Mouse (Mus musculus): ENCODE measurements around the gene Elmo2.

Elmo2 gene

GRCm38 (mm10) chr2:165256213-165256612, 70.1 kb downstream of the Elmo2 start:
- peak; percentile 79 for DNase-seq

- DNase-seq: peak; percentile 50
Measured at GRCm38 (mm10) chr2:165253867-165254266, 72.4 kb downstream of the Elmo2 start.

DNA sequence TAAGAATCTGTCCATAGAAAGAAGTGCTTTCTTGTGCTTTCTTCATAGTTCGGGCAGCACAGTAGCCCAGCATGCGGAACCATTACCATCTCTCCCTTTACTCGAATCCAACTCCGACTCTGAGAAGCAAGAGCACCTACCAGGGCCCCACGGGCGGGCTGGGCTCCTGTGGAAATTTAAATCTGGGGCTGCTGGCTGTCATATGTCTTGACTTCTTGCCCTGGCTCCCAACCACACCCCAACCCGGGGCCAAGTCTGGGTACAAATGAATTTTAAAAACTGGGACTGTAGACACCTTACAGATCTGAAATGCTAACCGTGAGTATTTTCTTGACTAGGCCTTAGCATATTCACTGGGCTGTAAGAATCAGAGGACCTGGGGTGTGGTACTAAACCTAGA, 73.0 kb downstream of the Elmo2 start:
- peak; percentile 67 for DNase-seq

DNA sequence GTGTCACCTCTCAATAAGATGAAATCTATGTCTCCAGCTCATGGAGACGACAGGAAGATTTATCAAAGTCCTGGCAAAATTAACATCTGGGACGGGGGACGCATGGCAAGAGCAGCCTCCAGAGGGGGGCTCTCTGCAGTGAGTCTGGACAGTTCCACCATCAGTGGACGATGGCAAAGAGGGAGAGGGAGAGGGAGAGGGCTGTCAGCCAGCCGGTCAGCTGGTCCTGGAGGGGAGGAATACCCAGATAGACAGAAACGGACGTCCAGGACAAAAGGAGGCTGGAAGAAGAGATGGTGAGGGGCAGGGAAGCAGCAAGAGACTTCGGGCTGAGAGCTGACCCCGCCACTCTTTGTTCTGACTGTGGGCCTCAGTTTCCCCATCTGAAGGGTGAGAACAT, 73.5 kb downstream of the Elmo2 start:
- peak; percentile 52 for DNase-seq

GRCm38 (mm10) chr2:165252381-165252780, 73.9 kb downstream of the Elmo2 start:
- DNase-seq: peak; percentile 91

- peak; percentile 39 for DNase-seq
Measured at GRCm38 (mm10) chr2:165250903-165251302, 75.4 kb downstream of the Elmo2 start.

GRCm38 (mm10) chr2:165248967-165249366, 77.3 kb downstream of the Elmo2 start:
- DNase-seq: peak; percentile 36

DNA sequence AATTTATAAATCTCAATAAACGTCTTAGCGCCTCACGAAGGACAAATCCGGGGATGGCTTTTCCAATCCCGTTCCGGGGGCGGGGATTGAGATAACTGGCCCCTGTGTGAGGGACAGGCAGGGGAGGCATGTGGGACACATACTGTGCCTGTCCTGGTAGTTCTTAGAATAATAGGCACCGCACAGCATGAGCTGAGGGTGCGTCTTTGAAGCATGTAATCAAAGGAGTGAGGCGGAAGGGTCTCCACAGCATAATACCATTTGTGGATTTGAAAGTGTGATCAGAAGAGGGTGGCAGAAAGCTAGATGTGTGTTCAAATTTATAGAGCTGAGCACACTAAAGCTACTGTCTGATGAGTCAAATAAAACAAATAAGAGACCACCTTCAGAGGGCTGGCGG, 79.9 kb downstream of the Elmo2 start:
- no peak for DNase-seq

DNA sequence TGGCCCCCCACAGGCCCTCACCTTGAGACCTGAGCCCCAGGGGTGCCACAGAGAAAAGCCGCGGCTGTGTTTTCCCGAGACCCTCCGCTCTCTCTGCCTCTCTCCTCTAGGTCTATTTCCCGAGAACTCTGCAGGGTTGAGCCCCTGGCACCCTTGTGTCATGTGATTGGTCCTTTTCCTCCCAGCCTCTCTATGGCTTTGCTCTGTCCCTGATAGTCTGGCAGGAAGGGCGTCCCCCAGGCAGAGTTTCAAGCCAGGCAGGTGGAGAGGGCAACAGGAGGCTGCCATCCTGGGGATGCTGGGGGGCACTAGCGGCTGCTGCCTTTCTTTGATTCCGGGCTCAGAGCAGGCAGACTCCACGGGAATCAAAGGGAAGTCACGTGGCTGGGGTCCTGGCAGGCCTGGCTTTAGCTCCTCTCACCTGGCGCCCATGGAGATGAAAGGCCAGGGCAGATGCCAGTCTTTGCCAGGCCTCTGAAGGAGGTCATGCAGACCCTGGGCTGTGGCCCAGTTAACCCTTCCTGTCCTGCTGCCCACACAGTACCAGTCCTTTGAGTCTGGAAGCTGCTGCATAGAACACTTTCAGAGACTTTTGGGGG, 83.1 kb downstream of the Elmo2 start:
- DNase-seq: peak; percentile 91

- peak; percentile 70 for DNase-seq
Measured at GRCm38 (mm10) chr2:165242575-165242974, 83.7 kb downstream of the Elmo2 start.

DNA sequence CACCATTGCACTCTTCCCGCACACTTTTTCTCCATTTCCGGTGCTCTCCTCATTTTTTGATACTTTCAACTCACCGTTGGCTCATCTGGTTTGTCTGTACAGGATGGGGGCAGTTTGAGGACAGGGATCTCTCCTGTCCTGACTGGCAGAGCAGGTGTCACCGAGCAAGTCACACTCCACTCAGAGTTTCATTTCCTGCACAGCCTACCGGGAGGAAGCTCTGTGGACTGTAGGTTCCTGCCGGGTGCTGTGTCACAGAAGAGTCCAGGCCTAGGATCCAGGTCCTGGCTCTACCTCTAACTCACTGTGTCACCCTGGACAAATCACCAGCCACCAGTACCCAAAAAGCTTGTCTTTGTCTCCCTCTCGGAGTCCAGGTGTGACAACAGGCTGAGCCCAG, 84.5 kb downstream of the Elmo2 start:
- no peak for DNase-seq

GRCm38 (mm10) chr2:165240371-165240770, 85.9 kb downstream of the Elmo2 start:
- DNase-seq: no peak

DNA sequence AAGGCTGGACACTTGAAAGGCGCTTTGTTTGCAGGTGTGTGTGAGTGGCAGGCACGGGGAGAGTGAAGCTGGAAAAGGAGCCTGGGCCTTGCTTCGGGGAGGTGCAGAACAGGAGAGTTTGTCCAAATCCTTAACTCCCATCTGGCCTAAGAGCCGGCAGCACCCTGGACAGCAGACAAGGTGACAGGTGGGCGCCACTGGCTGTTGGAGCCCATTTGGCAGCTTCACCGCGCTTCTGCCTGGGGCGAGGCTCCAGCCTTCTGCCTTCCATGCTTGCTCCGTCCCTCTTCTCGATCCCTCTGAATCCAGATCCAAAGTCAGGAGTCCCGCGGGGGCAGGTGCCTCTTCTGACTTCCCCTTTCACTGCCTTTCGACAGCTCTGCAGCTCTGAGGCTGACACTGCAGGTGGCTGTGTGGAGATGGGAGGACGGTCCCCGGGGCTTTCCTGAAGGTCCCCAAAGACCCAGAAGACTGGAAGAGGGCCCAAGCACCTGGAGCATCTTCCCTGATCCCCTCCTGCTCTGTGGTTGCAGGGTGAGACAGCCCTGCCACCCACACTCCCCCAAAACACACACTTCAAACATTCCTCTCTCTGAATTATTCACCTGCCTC, 86.6 kb downstream of the Elmo2 start:
- DNase-seq: no peak

DNA sequence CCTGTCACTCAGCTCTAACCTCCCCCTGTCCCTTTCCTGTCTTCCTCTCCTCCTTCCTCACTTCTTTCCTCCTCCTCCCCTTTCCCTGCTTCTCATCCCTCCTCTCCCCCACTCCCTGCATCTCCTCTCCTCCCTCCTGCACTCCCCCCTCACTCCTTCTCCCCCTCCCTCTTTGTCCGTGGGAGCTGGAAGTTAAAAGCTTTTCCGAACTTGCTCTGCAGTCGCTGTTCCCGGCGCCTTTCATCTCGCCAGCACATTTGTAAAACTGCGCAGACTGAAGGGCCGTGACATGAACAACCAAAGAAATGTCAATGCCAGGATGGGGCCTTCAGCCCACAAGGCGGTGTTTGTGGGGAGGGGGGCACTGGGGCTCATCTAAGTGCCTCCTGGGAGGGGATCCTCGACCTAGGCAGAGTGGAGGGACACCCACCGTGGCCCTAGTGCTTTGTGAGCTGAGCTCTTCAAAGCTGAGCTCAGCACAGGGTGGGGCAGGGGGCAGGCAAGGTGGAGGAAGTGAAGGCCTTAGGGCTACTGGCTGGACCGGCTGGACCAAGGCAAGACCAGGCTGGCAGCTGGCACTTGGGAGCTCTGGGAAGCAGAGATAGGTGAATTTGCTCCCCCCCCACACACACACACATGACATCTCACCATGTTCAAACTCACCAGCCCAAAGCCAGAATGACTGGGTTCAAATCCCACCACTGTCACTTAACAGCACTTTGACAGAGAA, 87.7 kb downstream of the Elmo2 start:
- no peak for DNase-seq
